Mouse (Mus musculus): Measurements from ENCODE around the gene Trp53rka. TPM values are rescaled to one million over a fixed set of nuclear protein-coding genes. Genes with fewer than 3 reads are reported as not detected.
"Not testable (repeated sequence)": the region's sequence is repeated elsewhere in the genome, so short reads cannot be mapped to it uniquely, and the experiment has no call there.

Trp53rka gene
- total and polyA plus RNA-seq, 3 experiments, result 29.8 to 35.1 TPM; not detected in 1

- H3K4me1 ChIP-seq (ENCODE audit: control insufficient read depth in 1 of 2, insufficient read depth in 2 of 2, low read length in 2 of 2), result no peaks in the 10 kb centered on the region
- H3K4me3 ChIP-seq (ENCODE audit: control insufficient read depth in 1 of 2, insufficient read depth in 1 of 2, low read depth in 2 of 2, low read length in 2 of 2), result no peak overlapping the region
- no peaks in the 10 kb centered on the region for H3K36me3 ChIP-seq (ENCODE audit: control insufficient read depth in 1 of 2, insufficient read depth in 2 of 2, low read length in 2 of 2)
- no peak overlapping the region for H3K9ac ChIP-seq (ENCODE audit: control insufficient read depth, low read depth, low read length, poor library complexity, severe bottlenecking)
- no peaks in the 10 kb centered on the region for H3K9me3 ChIP-seq (replicated peaks; ENCODE audit: insufficient read depth, low read length)
- TF ChIP-seq MAX (IDR thresholded peaks at IDR 0.05; ENCODE audit: low read length) (no peak), TAL1 (IDR thresholded peaks at IDR 0.05; ENCODE audit: low read length) (no peak), RCOR1 (IDR thresholded peaks at IDR 0.05; ENCODE audit: low read depth, low read length) (no peak), POLR2AphosphoS2 (IDR thresholded peaks at IDR 0.05; ENCODE audit: low read length) (no peak), SMC3 (IDR thresholded peaks at IDR 0.05; ENCODE audit: low read depth, low read length) (no peak), CHD1 (IDR thresholded peaks at IDR 0.05; ENCODE audit: low read depth, low read length) (no peak), NELFE (IDR thresholded peaks at IDR 0.05; ENCODE audit: low read depth, low read length) (no peak), HCFC1 (IDR thresholded peaks at IDR 0.05; ENCODE audit: low read depth, low read length) (no peak), ETS1 (IDR thresholded peaks at IDR 0.05; ENCODE audit: low read depth, low read length) (no peak), EP300 (IDR thresholded peaks at IDR 0.05; ENCODE audit: low read depth in 1 of 2, low read length in 2 of 2) (no peak), TCF12 (IDR thresholded peaks at IDR 0.05; ENCODE audit: low read depth, low read length) (no peak), MYB (IDR thresholded peaks at IDR 0.05; ENCODE audit: low read depth, low read length) (no peak), ZNF384 (IDR thresholded peaks at IDR 0.05; ENCODE audit: low read depth, low read length) (no peak), GATA1 (IDR thresholded peaks at IDR 0.05; ENCODE audit: low read depth, low read length) (no peak), KAT2A (conservative IDR thresholded peaks at IDR 0.05; ENCODE audit: low read depth, low read length) (no peak), CTCF (IDR thresholded peaks at IDR 0.05 in 2 of 3, conservative IDR thresholded peaks at IDR 0.05 in 1 of 3; ENCODE audit: control insufficient read depth in 1 of 3, insufficient read depth in 1 of 3, low read depth in 2 of 3, low read length in 3 of 3, poor library complexity in 1 of 3, severe bottlenecking in 1 of 3) (no peak)
- H3K27ac ChIP-seq (ENCODE audit: control insufficient read depth, low read depth, low read length), result no peak overlapping the region
- H3K27me3 ChIP-seq (ENCODE audit: control insufficient read depth in 1 of 2, insufficient read depth in 2 of 2, low read length in 2 of 2), result no peaks in the 10 kb centered on the region
- DNase-seq (ENCODE audit: low read depth, low spot score), result no peak
- H3K79me2 ChIP-seq (ENCODE audit: control insufficient read depth, insufficient read depth, low read length, poor library complexity), result no peaks in the 10 kb centered on the region
Observed at GRCm38 (mm10) chr2:165512870-165513600, 19.9 kb upstream of the Trp53rka start.

DNA sequence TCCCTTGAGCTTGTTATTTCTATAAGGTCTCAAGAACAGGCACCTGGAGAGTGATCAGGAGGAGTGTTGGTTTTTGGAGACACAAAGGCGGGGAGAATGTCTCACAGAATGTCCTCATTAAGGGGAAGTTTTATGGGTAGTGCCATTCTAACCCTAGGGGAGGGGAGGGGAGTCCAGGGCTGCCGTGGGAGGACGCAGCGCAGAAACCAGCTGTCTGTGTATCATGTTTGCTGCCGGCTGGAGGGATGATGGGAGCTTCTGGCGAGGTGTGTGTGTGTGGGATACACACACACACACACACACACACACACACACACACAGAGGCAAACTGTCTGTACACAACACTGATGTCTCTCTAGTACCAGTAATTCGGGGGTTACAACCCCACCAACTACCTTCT, 19.3 kb upstream of the Trp53rka start:
- Histone ChIP-seq H3K4me3 (ENCODE audit: control insufficient read depth in 1 of 2, insufficient read depth in 1 of 2, low read depth in 2 of 2, low read length in 2 of 2) (no peak overlapping the region), H3K79me2 (ENCODE audit: control insufficient read depth, insufficient read depth, low read length, poor library complexity) (no peaks in the 10 kb centered on the region), H3K36me3 (ENCODE audit: control insufficient read depth in 1 of 2, insufficient read depth in 2 of 2, low read length in 2 of 2) (no peaks in the 10 kb centered on the region), H3K27ac (ENCODE audit: control insufficient read depth, low read depth, low read length) (no peak overlapping the region), H3K9me3 (replicated peaks; ENCODE audit: insufficient read depth, low read length) (no peaks in the 10 kb centered on the region), H3K4me1 (ENCODE audit: control insufficient read depth in 1 of 2, insufficient read depth in 2 of 2, low read length in 2 of 2) (no peaks in the 10 kb centered on the region), H3K9ac (ENCODE audit: control insufficient read depth, low read depth, low read length, poor library complexity, severe bottlenecking) (no peak overlapping the region), H3K27me3 (ENCODE audit: control insufficient read depth in 1 of 2, insufficient read depth in 2 of 2, low read length in 2 of 2) (no peaks in the 10 kb centered on the region)
- DNase-seq (ENCODE audit: low read depth, low spot score), result no peak
- no peak for TF ChIP-seq ELF1 (IDR thresholded peaks at IDR 0.05; ENCODE audit: low read depth, low read length)

DNA sequence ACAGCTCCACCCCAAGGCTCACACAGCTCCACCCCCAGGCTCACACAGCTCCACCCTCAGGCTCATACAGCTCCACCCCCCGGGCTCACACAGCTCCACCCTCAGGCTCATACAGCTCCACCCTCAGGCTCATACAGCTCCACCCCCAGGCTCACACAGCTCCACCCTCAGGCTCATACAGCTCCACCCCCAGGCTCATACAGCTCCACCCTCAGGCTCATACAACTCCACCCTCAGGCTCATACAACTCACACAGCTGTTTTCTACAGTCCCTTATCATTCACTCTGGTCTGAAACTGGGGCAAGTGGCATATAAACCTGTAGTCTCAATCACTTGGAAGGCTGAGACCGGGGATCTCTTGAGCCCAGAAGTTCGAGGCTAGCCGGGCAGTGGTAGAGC, 18.4 kb upstream of the Trp53rka start:
- DNase-seq (ENCODE audit: low read depth, low spot score); H3K27ac ChIP-seq (ENCODE audit: control insufficient read depth, low read depth, low read length); H3K27me3 ChIP-seq (ENCODE audit: control insufficient read depth in 1 of 2, insufficient read depth in 2 of 2, low read length in 2 of 2): not testable (repeated sequence)

DNA sequence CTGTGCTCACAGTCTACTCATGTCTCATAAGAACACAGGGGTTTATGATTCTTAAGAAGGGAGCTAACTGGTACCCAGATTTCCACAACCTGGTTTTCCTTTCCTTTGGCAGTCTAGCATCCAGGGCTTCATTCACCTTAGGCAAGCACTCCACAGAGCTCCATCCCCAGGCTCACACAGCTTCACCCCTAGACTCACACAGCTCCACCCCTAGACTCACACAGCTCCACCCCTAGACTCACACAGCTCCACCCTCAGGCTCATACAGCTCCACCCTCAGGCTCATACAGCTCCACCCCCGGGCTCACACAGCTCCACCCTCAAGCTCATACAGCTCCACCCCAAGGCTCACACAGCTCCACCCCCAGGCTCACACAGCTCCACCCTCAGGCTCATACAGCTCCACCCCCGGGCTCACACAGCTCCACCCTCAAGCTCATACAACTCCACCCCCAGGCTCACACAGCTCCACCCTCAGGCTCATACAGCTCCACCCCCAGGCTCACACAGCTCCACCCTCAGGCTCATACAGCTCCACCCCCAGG, 17.9 kb upstream of the Trp53rka start:
- H3K27ac ChIP-seq (ENCODE audit: control insufficient read depth, low read depth, low read length); H3K9ac ChIP-seq (ENCODE audit: control insufficient read depth, low read depth, low read length, poor library complexity, severe bottlenecking); H3K27me3 ChIP-seq (ENCODE audit: control insufficient read depth in 1 of 2, insufficient read depth in 2 of 2, low read length in 2 of 2); H3K79me2 ChIP-seq (ENCODE audit: control insufficient read depth, insufficient read depth, low read length, poor library complexity); H3K4me3 ChIP-seq (ENCODE audit: control insufficient read depth in 1 of 2, insufficient read depth in 1 of 2, low read depth in 2 of 2, low read length in 2 of 2); H3K36me3 ChIP-seq (ENCODE audit: control insufficient read depth in 1 of 2, insufficient read depth in 2 of 2, low read length in 2 of 2); DNase-seq (ENCODE audit: low read depth, low spot score); H3K4me1 ChIP-seq (ENCODE audit: control insufficient read depth in 1 of 2, insufficient read depth in 2 of 2, low read length in 2 of 2); H3K9me3 ChIP-seq (replicated peaks; ENCODE audit: insufficient read depth, low read length): not testable (repeated sequence)

More for the DNA sequence above, 18.4 kb upstream of the Trp53rka start:
- not testable (repeated sequence) for H3K79me2 ChIP-seq (ENCODE audit: control insufficient read depth, insufficient read depth, low read length, poor library complexity); H3K9me3 ChIP-seq (replicated peaks; ENCODE audit: insufficient read depth, low read length); H3K4me1 ChIP-seq (ENCODE audit: control insufficient read depth in 1 of 2, insufficient read depth in 2 of 2, low read length in 2 of 2); H3K9ac ChIP-seq (ENCODE audit: control insufficient read depth, low read depth, low read length, poor library complexity, severe bottlenecking); H3K4me3 ChIP-seq (ENCODE audit: control insufficient read depth in 1 of 2, insufficient read depth in 1 of 2, low read depth in 2 of 2, low read length in 2 of 2); H3K36me3 ChIP-seq (ENCODE audit: control insufficient read depth in 1 of 2, insufficient read depth in 2 of 2, low read length in 2 of 2)

Measured in MEL (cell line).